Mouse (Mus musculus): ENCODE measurements around the gene Tap2.

Gene Tap2

DNA sequence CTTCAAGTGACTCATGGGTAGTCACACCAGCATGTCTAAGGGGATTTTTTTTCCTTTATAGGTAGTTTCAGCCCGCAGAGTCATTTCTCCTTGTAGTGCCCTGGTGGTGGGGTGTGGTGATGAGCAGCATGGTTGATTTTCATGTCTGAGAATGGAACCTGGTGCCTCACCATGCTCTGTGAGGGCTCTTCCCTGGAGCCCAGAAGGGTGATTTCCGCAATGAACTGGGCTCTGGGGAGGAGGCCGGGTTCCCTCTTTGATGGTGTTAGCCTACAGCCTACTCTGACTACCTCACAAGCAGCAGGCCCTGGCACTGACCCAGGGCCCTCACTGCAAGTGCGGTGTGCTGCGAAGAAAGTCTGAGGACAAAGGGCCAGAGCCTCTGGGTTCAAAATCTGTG is at the start of gene Tap2:
TSS of gene Tap2 (plus strand) at position 84 of the 400 bp plus-strand sequence.
- no peak for DNase-seq (ENCODE audit: low spot score)

DNA sequence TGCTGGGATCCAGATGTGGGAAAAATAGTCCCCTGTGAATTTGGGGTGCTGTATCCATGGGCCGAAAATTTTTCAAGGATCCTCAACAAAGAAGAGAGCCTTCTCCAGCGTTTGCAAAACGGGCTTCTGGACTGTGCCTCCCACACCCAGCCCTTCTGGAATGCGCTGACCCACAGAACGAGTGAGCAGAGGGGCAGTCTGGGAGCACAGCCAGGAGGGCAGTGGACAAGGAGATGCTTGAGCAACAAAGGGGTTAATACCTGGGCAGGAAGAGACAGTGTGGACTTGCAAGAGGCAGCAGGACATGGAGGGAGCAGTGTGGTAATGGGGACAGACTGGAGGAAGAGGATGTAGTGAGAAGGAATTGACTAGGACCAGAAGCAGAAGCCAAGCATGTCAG is 47.8 kb upstream of the Tap2 start:
- DNase-seq (ENCODE audit: low spot score): no peak

DNA sequence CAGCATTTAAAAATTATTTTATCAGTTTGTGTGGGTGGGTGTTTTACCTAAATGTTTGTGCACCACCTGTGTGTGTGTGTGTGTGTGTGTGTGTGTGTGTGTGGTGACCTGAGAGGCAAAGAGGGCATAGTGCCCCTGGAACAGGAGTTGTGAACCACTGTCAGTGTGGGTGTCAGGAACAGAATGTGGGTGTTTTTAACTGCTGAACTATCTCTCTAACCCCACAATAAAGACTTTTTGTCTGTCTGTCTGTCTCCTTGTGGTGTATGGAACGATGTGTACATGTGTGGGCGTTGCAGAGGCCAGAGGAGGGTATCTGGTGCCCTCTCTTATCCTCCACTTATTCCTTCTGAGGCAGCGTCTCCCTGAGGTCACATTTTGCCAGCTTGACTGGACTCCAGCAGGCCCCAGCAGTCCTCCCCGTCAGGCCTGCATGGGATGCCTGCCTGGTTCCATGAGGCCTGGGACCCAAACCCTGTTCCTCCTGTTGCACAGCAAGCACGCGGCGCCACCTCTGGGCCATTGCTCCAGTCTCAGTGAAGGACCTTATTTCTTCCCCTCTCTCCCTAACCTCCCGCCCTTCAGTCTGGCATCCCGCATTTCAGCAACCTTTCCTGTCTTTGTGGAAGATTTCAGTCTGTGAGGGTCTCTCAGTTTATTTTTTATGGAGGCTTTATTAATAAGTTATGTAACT is 39.0 kb upstream of the Tap2 start:
- DNase-seq (ENCODE audit: low spot score): no peak

DNA sequence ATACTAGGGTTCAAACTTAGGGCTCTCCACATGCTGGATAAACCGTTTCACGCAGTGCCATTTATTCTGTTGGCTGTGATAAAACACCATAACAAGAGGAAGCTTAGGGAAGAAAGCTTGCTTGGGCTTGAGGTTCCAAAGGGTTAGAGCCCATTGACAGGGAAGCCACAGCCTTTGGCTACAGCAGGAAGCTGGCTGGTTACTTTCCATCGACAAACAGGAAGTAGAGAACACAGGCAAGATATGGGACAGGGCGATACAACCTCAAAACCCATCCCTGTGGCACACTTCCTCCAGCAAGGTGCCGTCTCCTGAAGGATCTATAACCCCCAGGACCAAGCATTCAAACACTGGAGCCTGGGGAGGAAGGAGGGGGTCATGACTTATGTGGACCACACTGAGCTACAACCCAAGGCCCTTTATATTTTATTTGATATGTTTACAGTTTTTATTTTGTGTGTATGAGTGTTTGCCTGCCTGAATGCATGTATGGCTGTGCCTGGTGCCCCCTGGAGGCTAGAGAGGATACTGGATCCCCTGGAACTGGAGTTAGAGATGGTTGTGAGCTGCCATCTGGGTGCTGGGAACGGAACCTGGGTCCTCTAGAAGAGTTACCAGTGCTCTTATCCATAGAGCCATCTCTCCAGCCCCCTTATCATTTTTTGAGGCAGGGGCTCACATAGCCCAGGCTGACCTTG is 38.1 kb upstream of the Tap2 start:
- DNase-seq (ENCODE audit: low spot score): no peak

DNA sequence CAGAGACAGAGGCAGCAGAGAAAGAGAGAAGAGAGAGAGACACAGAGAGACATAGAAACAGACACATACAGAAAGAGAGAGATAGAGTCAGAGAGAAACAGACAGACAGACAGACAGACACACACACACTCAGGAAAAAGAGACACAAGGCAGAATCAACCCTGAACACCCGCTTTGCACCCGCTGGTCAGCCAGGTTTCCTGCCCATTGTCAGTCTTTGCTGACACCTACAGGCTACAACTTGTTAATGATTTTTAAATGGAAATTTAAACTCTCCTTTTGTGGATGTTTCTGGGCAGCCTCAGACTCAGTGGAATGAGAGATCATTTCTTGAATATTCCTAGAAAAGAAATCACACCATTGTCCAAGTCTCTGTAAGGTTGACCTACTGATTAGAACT is 34.0 kb upstream of the Tap2 start:
- no peak for DNase-seq (ENCODE audit: low spot score)

DNA sequence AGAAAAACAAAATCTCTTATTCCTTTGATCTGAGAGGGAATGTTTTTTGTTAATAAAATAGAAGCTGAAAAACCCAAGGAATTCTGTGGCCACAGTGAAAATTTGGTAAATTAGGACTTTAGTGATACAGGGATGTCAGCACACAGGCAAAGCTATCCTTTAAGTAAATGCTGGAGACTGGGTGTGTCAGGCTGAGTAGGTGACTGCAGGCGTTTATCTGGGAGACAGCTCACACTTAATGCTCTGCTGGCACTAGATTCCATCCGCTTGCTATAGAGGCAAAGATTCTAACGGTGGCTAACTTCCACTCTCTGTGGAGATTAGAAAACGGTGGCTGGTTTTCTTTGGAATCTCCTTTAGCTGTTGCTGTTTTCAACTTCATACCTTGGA is 32.8 kb upstream of the Tap2 start:
- DNase-seq (ENCODE audit: low spot score): no peak

DNA sequence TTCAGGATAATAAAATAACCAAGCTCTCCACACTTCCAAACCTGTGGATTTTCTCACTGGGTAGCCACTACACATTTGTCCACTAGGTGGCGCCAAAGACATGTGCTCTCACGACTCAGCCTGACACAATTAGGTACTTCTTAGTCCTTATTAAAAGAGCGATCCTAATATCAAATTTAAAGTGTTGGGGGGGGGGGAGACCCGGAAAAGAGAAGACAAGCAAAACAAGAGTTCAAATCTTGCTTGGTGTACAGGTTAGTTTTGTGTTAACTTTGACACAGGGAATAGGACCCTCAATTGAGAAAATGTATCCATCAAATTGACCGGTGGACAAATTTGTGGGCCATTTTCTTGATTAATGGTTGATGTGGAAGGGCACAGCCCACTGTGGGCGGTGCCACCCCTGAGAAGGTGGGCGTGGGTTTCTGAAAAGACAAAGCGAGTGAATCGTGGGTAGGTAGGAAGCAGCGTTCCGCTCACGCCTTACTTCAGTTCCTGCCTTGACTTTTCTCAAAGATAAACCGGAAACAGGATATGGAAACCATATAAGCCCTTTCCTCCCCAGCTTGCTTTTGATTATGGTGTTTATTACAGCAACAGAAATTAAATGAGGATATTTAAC is 32.3 kb upstream of the Tap2 start:
- peak; percentile 57 for DNase-seq (ENCODE audit: low spot score)

DNA sequence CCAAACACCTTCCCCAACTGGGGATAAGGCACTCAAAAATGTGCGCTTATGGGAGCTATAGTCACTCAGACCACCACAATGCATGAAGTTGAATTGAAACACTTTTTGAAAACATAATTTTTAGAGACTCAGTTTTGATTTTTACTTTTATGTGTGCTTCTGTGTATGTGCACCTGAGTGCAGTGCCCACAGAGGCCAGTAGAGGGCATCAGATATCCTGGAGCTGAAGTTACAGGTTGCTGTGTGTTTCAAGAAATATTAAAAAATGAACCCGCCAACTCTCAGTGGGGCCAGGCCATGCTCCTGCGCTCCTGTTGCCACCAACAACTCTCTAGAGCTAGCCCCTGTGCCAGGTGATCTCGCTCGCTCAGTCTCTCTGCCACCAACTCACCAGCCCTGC is 30.8 kb upstream of the Tap2 start:
- no peak for DNase-seq (ENCODE audit: low spot score)

DNA sequence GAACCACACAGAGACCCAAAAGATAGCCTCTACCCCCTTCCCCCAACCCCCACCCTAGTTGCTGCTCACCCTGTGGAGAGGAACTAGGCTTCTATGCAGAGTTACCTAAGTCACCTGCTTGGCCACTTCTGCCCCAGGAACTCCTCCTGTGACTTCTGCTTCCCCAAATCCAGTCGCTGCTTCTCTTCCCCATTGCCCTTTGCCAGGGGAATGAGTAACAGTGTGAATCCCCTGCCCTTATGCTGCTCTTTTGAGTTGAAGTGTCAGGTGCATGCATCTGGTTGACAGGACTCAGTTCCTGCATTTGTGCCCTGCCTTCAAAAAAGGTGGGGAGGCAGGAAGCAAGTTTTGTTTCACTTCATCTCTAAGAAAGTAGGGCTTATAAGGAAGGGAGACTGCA is 29.3 kb upstream of the Tap2 start:
- DNase-seq (ENCODE audit: low spot score): no peak

DNA sequence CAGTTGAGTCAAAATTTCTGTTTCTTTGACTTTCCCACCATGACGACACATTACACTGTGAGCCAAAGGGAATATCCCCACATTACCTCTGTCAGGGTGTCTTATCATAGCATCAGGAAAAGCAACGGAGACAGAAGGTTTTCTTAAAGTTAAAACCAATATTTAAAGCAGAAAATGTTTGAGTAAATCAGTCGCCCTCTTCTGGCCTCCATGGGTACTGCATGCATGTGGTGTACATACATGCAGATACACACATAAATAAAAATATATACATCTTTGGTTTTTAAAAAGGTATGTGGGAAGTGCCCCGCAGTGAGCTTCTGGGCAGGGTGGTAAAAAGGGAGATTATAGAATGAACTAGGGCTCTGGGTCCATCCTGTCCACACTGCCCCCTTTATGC is 26.1 kb upstream of the Tap2 start:
- no peak for DNase-seq (ENCODE audit: low spot score)

DNA sequence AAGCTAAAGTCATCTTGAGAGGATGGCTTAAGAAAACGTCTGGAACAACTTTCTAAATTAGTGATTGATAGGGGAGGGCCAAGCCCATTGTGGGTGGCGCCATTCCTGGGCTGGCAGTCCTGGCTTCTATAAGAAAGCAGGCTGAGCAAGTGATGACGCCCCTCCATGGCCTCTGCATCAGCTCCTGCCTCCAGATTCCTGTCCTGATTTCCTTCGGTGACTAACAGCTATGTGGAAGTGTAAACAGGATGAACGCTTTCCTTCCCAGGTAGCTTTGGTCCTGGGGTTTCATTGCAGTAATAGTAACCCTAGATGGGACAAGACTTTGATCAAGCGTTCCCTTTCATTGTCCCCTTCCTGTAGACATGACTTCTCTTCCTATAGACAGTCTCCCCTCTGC is 24.3 kb upstream of the Tap2 start:
- DNase-seq (ENCODE audit: low spot score): no peak

DNA sequence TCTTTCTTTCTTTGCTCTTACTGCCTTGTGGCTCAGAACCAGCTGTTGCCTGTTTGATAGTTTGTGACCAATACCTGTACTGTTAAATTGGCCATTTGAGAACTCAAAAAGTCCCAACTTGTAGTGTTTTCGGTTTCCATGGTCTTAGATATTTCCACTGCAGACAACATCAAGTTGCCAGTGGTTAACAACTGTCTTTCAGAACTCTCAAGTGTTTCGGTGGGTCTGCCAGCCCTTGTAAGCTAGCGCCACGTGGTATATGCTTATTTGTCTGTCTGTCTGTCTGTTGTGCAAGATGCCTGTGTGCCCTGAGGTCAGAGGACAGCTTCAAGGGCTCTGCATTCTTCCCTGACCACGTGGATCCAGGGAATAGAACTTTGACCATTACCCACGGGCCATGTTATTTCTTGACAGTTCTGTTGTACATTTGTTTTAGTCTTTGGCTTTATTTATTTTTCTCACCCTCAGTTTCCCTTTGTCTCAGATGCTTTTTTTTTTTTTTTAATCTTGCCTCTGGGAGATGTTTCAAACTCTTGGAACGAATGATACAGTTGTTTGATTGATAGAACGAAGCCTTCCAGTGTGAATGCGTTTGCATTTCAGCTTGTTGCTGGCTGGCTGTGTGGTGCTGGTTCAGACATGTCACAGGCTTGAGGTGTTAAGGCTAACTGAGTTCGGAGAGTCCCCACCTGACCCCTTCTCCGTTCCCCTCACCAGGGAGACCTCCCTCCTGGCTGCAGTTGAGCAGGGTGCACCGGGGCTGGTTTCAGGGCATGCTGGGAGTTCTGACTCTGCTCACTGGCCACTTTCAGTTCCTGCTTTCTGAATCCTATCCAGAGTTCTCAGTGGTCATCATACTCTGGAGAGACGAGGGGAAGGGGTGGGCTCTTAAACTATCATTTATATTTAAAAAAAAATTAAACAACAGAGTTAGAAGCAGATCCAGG is 23.1 kb upstream of the Tap2 start:
- no peak for DNase-seq (ENCODE audit: low spot score)

DNA sequence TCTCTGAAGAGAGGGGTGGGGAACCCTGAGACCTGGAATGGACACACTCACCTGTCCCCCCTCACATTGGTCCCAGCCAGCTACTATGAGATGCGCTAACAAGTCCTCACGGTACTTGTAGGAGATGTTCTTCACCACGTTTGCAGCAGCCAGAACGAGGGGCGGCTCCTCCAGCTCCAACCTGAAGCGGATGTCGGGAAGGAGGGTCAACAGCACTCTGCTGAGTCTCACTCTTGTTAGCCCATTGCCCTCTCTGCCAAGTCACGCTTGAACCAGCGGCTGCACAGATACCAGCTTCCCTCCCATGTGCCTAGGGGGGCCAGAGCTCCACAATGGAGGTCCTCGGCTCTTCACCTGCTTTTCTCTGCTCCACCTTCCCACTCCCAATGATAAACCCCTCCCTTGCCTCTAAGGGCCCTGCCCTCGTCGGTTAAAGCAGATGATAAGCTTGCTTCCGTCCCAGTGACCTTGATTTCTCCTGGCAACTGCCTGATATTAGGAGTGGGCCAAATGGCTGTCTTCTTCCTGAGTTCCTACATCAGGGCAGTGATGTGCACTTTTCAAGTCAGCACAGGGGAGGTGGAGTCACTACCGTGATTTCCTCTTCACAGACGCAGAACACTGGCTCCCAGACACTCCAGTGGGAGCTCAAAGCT is 19.6 kb upstream of the Tap2 start:
- DNase-seq (ENCODE audit: low spot score): no peak

DNA sequence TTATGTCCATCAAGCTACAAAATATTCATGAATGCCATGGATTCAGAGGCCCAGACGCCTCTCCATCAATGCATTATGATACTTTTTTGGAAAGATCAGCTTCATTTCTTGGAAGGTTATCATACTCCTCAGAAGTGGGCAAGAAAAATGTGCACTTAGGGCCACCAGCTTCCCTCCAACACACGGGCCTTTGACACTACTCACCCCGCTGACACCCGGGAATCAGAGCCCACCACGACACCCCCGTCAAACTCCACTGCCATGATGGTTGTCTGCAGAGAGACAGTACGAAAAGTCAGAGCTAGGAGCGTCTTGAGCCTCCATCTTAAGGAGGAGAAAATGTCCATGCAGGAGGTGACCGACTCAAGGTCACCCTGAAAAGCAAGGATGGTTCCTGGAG is 17.8 kb upstream of the Tap2 start:
- no peak for DNase-seq (ENCODE audit: low spot score)

DNA sequence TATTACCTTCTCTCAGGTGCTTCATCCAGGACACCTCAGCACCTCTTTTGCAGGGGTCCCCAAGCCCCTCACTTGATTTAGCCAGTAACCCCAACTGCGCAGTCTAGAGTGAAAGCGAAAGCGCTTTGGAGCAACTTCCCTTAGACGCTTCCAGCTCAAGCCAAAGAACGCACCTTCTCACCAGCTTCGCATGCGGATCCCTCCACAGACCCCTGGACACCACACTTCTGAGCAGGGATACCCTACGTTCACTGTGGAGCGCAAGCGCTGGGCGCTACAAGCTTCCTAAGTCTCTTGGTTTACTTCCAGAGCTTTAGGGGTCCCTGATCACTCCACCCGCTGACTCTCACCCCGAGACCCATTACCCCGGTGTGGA is 16.5 kb upstream of the Tap2 start:
- no peak for DNase-seq (ENCODE audit: low spot score)

DNA sequence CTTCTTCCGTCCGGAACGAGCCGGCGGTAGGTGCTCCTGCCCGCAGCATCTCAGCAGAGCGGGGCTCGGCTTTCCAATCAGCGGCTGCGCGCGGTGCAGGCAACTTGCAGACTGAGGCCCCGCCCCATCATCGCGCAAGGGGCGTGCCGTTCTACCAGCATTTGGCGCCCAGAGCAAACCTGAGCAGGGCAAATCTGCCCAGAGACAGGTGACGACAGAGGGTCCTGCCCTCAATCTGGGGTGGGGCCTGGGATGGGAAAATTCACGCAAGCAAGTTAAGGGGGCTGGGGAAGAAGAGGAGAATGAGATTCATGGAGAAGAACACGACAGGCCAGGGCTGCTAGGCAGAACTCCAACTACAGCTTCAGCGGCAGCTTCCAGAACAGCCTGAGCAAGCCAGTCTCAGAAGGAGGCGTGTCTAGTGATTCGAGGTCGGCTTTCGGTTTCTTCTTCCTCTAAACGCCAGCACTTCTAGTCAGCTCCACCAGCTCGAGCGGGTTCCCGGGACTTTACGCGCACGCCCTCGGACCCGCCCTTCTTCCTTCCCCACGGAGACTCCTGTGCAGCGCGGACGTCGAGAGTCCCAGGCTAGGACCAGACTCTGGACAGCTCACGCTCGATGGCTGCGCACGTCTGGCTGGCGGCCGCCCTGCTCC is 15.9 kb upstream of the Tap2 start, which contains the start of the genes Tap1 and Psmb9:
TSS of gene Tap1 (plus strand) at position 293 of the 656 bp plus-strand sequence.
TSS of gene Psmb9 (minus strand) at position 504 of the 656 bp plus-strand sequence.
- DNase-seq (ENCODE audit: low spot score): peak; percentile 95

DNA sequence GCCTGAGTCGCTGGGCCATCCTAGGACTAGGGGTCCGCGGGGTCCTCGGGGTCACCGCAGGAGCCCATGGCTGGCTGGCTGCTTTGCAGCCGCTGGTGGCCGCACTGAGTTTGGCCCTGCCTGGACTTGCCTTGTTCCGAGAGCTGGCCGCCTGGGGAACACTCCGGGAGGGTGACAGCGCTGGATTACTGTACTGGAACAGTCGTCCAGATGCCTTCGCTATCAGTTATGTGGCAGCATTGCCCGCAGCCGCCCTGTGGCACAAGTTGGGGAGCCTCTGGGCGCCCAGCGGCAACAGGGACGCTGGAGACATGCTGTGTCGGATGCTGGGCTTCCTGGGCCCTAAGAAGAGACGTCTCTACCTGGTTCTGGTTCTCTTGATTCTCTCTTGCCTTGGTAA is 15.3 kb upstream of the Tap2 start:
- DNase-seq (ENCODE audit: low spot score): no peak

DNA sequence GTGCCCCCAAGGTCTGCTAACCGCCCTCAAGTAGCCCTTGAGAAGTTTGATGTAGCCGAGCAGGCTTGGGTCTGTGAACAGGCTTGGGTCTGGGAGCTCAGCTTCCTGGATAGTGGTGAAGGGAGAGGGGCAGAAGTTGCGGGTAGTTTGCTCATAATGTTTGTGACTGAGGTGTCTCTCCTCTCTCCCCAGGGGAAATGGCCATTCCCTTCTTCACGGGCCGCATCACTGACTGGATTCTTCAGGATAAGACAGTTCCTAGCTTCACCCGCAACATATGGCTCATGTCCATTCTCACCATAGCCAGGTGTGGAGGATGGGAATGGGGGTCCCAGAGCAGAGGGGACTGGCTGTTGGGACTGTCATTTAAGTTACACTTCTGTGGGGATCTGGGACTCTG is 14.3 kb upstream of the Tap2 start:
- no peak for DNase-seq (ENCODE audit: low spot score)

DNA sequence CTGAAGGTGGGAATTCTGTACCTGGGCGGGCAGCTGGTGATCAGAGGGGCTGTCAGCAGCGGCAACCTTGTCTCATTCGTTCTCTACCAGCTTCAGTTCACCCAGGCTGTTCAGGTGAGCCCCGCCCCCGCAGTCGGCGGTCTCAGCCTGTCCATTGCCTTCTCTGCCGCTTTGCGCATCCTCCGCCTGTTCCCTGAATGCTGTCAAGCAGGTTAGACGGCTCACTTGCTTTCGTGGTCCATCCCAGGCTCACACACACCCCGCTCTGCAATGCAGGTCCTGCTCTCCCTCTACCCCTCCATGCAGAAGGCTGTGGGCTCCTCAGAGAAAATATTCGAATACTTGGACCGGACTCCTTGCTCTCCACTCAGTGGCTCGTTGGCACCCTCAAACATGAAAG is 10.5 kb upstream of the Tap2 start:
- no peak for DNase-seq (ENCODE audit: low spot score)

DNA sequence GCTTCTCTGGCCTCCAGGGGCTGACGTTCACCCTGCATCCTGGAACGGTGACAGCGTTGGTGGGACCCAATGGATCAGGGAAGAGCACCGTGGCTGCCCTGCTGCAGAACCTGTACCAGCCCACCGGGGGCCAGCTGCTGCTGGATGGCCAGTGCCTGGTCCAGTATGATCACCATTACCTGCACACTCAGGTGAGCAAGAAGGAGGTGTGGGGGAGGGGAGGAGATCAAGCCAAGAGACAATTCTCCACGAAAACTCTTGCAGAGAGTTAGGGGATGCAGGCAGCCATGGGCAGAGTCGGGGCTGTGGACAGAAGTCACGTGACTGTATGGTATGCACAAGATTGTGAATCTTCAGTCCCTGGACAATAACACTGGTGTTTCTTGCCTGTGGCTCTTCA is 9.9 kb upstream of the Tap2 start:
- no peak for DNase-seq (ENCODE audit: low spot score)

DNA sequence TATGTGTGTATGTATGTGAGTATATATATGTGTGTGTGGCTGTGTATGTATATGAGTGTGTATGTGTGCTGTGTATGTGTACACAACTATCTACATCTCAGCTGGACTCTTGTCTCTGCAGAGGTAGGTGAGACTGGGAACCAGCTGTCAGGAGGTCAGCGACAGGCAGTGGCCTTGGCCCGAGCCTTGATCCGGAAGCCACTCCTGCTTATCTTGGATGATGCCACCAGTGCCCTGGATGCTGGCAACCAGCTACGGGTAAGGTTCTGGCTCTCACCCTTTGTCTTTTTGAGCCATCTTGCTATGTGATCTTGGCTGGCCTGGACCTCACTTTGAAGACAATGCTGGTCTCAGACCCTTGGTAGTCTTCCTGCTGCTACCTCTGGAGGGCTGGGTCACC is 8.6 kb upstream of the Tap2 start:
- DNase-seq (ENCODE audit: low spot score): no peak

Measured in urinary bladder, postnatal 10 days (tissue).